Mouse (Mus musculus) liver, adult 2 months (tissue): ENCODE measurements around the gene Mthfd1l.

Experiments
- CTCF ChIP-seq: fragments of 200-500 bp; IDR thresholded peaks from 2 replicates; pipeline ENCODE4 v1.5.1; 2011; ENCODE audit warnings: low read depth, low read length, control low read depth
- POLR2A ChIP-seq: fragments of 200-500 bp; IDR thresholded peaks from 2 replicates; pipeline ENCODE4 v1.6.1; 2011; ENCODE audit warnings: low read length, control low read depth; ENCODE audit not compliant: insufficient read depth; ENCODE audit errors: extremely low read depth

GRCm38 (mm10) chr10:3990295-3990883, 17.5 kb downstream of the Mthfd1l start:
- no peak for TF ChIP-seq POLR2A
- no peak for TF ChIP-seq CTCF
